Comparison of ENCODE assay signal across 20 mouse cellular contexts in genomic region chr11:21151672-21152071, GRCm38 (mm10).
DNase-seq lines count a peak whose midpoint lies in the region; ATAC-seq lines count a peak whose summit lies in the region.
"Had no signal": no experiment of that assay in that cellular context is flagged by ENCODE, and none has a peak within 500 bp of the region (broad histone marks: within the 10 kb centered on the region; RNA-seq: fewer than 3 reads in every experiment).

No protein-coding gene starts in this region.

- peak; percentile 33 for ATAC-seq in activated CD4-positive, CD25-positive, alpha-beta regulatory T cell, adult 4 months
- ATAC-seq: forebrain, embryonic 13.5 days; forebrain, embryonic 15.5 days; forebrain, postnatal 0 days; Patski had no signal

- DNase-seq in CD4-positive, CD25-positive, alpha-beta regulatory T cell, adult 2 months (ENCODE audit: low read depth, low spot score) = peak; percentile 42
- DNase-seq in naive thymus-derived CD4-positive, alpha-beta T cell, adult 2 months (ENCODE audit: low read depth) = peak; percentile 64
- no peak for DNase-seq in frontal cortex, postnatal 36 days (ENCODE audit: low spot score in 2 of 2)
- no peak for DNase-seq in left cerebral cortex, postnatal 14 days (ENCODE audit: low spot score in 2 of 2)
- no peak for DNase-seq in kidney, postnatal 36 days
- DNase-seq: adrenal gland, adult 2 months; adrenal gland, postnatal 10 days; adrenal gland, postnatal 25 days; B cell, adult 2 months; cerebellum, adult 11 months; cerebellum, adult 18-20 months; cerebellum, adult 8-10 months; cerebellum, adult 9-11 months; cerebellum, postnatal 14 days; cerebellum, postnatal 36 days; forebrain, postnatal 0 days had no signal

- intact Hi-C loops in left cerebral cortex, postnatal 14 days (cut with DNase I) = no loop called here

Comparison
In these comparisons a context has a peak if more than half of its experiments do, and no peak if none do; other contexts are left out.
1. DNase-seq: peak in CD4-positive, CD25-positive, alpha-beta regulatory T cell, adult 2 months (single experiment) and naive thymus-derived CD4-positive, alpha-beta T cell, adult 2 months (single experiment); none in frontal cortex, postnatal 36 days (0 of 2), left cerebral cortex, postnatal 14 days (0 of 2) and kidney, postnatal 36 days (0 of 2).